Mouse (Mus musculus): ENCODE data around the gene Dst. TPM values are rescaled to one million over a fixed set of nuclear protein-coding genes. Genes with fewer than 3 reads are reported as not detected.

Dst gene
- polyA plus RNA-seq, 1 experiment from 2014 or later: 63.1 TPM

- H3K9ac ChIP-seq: no peak overlapping the region
Measured at GRCm38 (mm10) chr1:34231041-34231440, 323.0 kb downstream of the Dst start.

GRCm38 (mm10) chr1:34236254-34236723 lies 328.3 kb downstream of the Dst start:
- ATAC-seq (ENCODE audit: low FRiP score) (peak; percentile 80; the same call in 1 of the 2 replicates), DNase-seq (ENCODE audit: low spot score) (peak; percentile 55)
- Histone ChIP-seq H3K9ac (peak overlapping the region; percentile 59), H3K9me3 (ENCODE audit: control insufficient read depth, low read length) (no peaks in the 10 kb centered on the region), H3K4me2 (replicated peaks) (peak overlapping the region; percentile 66), H3K4me1 (replicated peaks; ENCODE audit: control insufficient read depth, insufficient read depth, low read length) (peaks cover 7% of the 10 kb centered on the region), H3K36me3 (replicated peaks; ENCODE audit: control insufficient read depth, insufficient read depth) (0 out of 2 replicates have a peak, but pooled peaks cover 9% of the 10 kb centered on the region), H3K27ac (peak overlapping the region; percentile 10; the same call in 1 of the 2 replicates), H3K27me3 (ENCODE audit: control insufficient read depth, insufficient read depth, low read length) (no peaks in the 10 kb centered on the region), H3K4me3 (replicated peaks; ENCODE audit: low read length) (peak overlapping the region; percentile 31)
- WGBS: under 1% methylated on average over 28 of the region's 28 CpGs

More at GRCm38 (mm10) chr1:34231041-34231440, 323.0 kb downstream of the Dst start:
- Histone ChIP-seq H3K9me3 (ENCODE audit: control insufficient read depth, low read length) (no peaks in the 10 kb centered on the region), H3K27ac (no peak overlapping the region), H3K36me3 (replicated peaks; ENCODE audit: control insufficient read depth, insufficient read depth) (peaks cover 49% of the 10 kb centered on the region), H3K27me3 (ENCODE audit: control insufficient read depth, insufficient read depth, low read length) (no peaks in the 10 kb centered on the region), H3K4me1 (replicated peaks; ENCODE audit: control insufficient read depth, insufficient read depth, low read length) (peaks cover 1% of the 10 kb centered on the region; the same call in 1 of the 2 replicates), H3K4me2 (replicated peaks) (no peak overlapping the region), H3K4me3 (replicated peaks; ENCODE audit: low read length) (no peak overlapping the region)
- ATAC-seq (ENCODE audit: low FRiP score) (no peak), DNase-seq (ENCODE audit: low spot score) (no peak)
- 75% methylated on average over 2 of the region's 2 CpGs for WGBS

- no peaks in the 10 kb centered on the region for H3K27me3 ChIP-seq (ENCODE audit: control insufficient read depth, insufficient read depth, low read length)
- no peak for ATAC-seq (ENCODE audit: low FRiP score)
- H3K9ac ChIP-seq: no peak overlapping the region
- 0 out of 2 replicates have a peak overlapping the region, but pooled peaks have one; percentile 31 for H3K4me3 ChIP-seq (replicated peaks; ENCODE audit: low read length)
- peak overlapping the region; percentile 66 for H3K4me2 ChIP-seq (replicated peaks)
- H3K9me3 ChIP-seq (ENCODE audit: control insufficient read depth, low read length): no peaks in the 10 kb centered on the region
- peaks cover 7% of the 10 kb centered on the region for H3K4me1 ChIP-seq (replicated peaks; ENCODE audit: control insufficient read depth, insufficient read depth, low read length)
- H3K36me3 ChIP-seq (replicated peaks; ENCODE audit: control insufficient read depth, insufficient read depth): 0 out of 2 replicates have a peak, but pooled peaks cover 4% of the 10 kb centered on the region
- 30% methylated on average over 14 of the region's 14 CpGs for WGBS
- no peak overlapping the region for H3K27ac ChIP-seq
- no peak for DNase-seq (ENCODE audit: low spot score)
Measured at GRCm38 (mm10) chr1:34237211-34237610, 329.2 kb downstream of the Dst start.

GRCm38 (mm10) chr1:34237689-34238091 lies 329.7 kb downstream of the Dst start:
- DNase-seq (ENCODE audit: low spot score): no peak

GRCm38 (mm10) chr1:34238231-34238630 lies 330.2 kb downstream of the Dst start:
- no peak overlapping the region for H3K27ac ChIP-seq
- H3K9ac ChIP-seq: no peak overlapping the region
- WGBS: 56% methylated on average over 6 of the region's 6 CpGs
- no peaks in the 10 kb centered on the region for H3K9me3 ChIP-seq (ENCODE audit: control insufficient read depth, low read length)
- ATAC-seq (ENCODE audit: low FRiP score) (no peak), DNase-seq (ENCODE audit: low spot score) (no peak)
- peaks cover 7% of the 10 kb centered on the region for H3K4me1 ChIP-seq (replicated peaks; ENCODE audit: control insufficient read depth, insufficient read depth, low read length)
- no peak overlapping the region for H3K4me3 ChIP-seq (replicated peaks; ENCODE audit: low read length)
- H3K36me3 ChIP-seq (replicated peaks; ENCODE audit: control insufficient read depth, insufficient read depth): peaks cover 8% of the 10 kb centered on the region; the same call in 1 of the 2 replicates
- no peaks in the 10 kb centered on the region for H3K27me3 ChIP-seq (ENCODE audit: control insufficient read depth, insufficient read depth, low read length)
- H3K4me2 ChIP-seq (replicated peaks): no peak overlapping the region

More at GRCm38 (mm10) chr1:34237689-34238091, 329.7 kb downstream of the Dst start:
- peaks cover 3% of the 10 kb centered on the region; the same call in 1 of the 2 replicates for H3K36me3 ChIP-seq (replicated peaks; ENCODE audit: control insufficient read depth, insufficient read depth)
- 45% methylated on average over 12 of the region's 12 CpGs for WGBS
- no peak overlapping the region for H3K4me2 ChIP-seq (replicated peaks)
- no peak overlapping the region for H3K27ac ChIP-seq
- no peaks in the 10 kb centered on the region for H3K9me3 ChIP-seq (ENCODE audit: control insufficient read depth, low read length)
- peaks cover 7% of the 10 kb centered on the region for H3K4me1 ChIP-seq (replicated peaks; ENCODE audit: control insufficient read depth, insufficient read depth, low read length)
- 0 out of 2 replicates have a peak, but pooled peaks have one; percentile 8 for ATAC-seq (ENCODE audit: low FRiP score)
- no peak overlapping the region for H3K4me3 ChIP-seq (replicated peaks; ENCODE audit: low read length)
- no peak overlapping the region for H3K9ac ChIP-seq
- no peaks in the 10 kb centered on the region for H3K27me3 ChIP-seq (ENCODE audit: control insufficient read depth, insufficient read depth, low read length)

- Histone ChIP-seq H3K27me3 (ENCODE audit: control insufficient read depth, insufficient read depth, low read length) (no peaks in the 10 kb centered on the region), H3K27ac (no peak overlapping the region), H3K4me1 (replicated peaks; ENCODE audit: control insufficient read depth, insufficient read depth, low read length) (no peaks in the 10 kb centered on the region), H3K36me3 (replicated peaks; ENCODE audit: control insufficient read depth, insufficient read depth) (peaks cover 54% of the 10 kb centered on the region), H3K4me3 (replicated peaks; ENCODE audit: low read length) (no peak overlapping the region), H3K9ac (no peak overlapping the region), H3K4me2 (replicated peaks) (no peak overlapping the region), H3K9me3 (ENCODE audit: control insufficient read depth, low read length) (no peaks in the 10 kb centered on the region)
- DNase-seq (ENCODE audit: low spot score) (no peak), ATAC-seq (ENCODE audit: low FRiP score) (no peak)
- WGBS: 88% methylated on average over 10 of the region's 10 CpGs
Measured at GRCm38 (mm10) chr1:34244678-34245077, 336.7 kb downstream of the Dst start.

GRCm38 (mm10) chr1:34245951-34246641 lies 338.1 kb downstream of the Dst start:
- 91% methylated on average over 15 of the region's 15 CpGs for WGBS
- H3K4me2 ChIP-seq (replicated peaks): no peak overlapping the region
- H3K9me3 ChIP-seq (ENCODE audit: control insufficient read depth, low read length): no peaks in the 10 kb centered on the region
- no peak overlapping the region for H3K9ac ChIP-seq
- no peak for DNase-seq (ENCODE audit: low spot score)
- no peak overlapping the region for H3K4me3 ChIP-seq (replicated peaks; ENCODE audit: low read length)
- no peak for ATAC-seq (ENCODE audit: low FRiP score)
- peaks cover 66% of the 10 kb centered on the region for H3K36me3 ChIP-seq (replicated peaks; ENCODE audit: control insufficient read depth, insufficient read depth)
- H3K4me1 ChIP-seq (replicated peaks; ENCODE audit: control insufficient read depth, insufficient read depth, low read length): no peaks in the 10 kb centered on the region
- no peak overlapping the region for H3K27ac ChIP-seq
- H3K27me3 ChIP-seq (ENCODE audit: control insufficient read depth, insufficient read depth, low read length): no peaks in the 10 kb centered on the region

- H3K9ac ChIP-seq: no peak overlapping the region
- H3K4me3 ChIP-seq (replicated peaks; ENCODE audit: low read length): no peak overlapping the region
- 95% methylated on average over 8 of the region's 8 CpGs for WGBS
- H3K36me3 ChIP-seq (replicated peaks; ENCODE audit: control insufficient read depth, insufficient read depth): peaks cover 71% of the 10 kb centered on the region
- H3K27ac ChIP-seq: no peak overlapping the region
- no peaks in the 10 kb centered on the region for H3K4me1 ChIP-seq (replicated peaks; ENCODE audit: control insufficient read depth, insufficient read depth, low read length)
- H3K27me3 ChIP-seq (ENCODE audit: control insufficient read depth, insufficient read depth, low read length): no peaks in the 10 kb centered on the region
- no peaks in the 10 kb centered on the region for H3K9me3 ChIP-seq (ENCODE audit: control insufficient read depth, low read length)
- H3K4me2 ChIP-seq (replicated peaks): no peak overlapping the region
- no peak for DNase-seq (ENCODE audit: low spot score)
- ATAC-seq (ENCODE audit: low FRiP score): no peak
Measured at GRCm38 (mm10) chr1:34246642-34246987, 338.6 kb downstream of the Dst start.

GRCm38 (mm10) chr1:34251137-34251536 lies 343.1 kb downstream of the Dst start:
- H3K9me3 ChIP-seq (ENCODE audit: control insufficient read depth, low read length): no peaks in the 10 kb centered on the region
- H3K36me3 ChIP-seq (replicated peaks; ENCODE audit: control insufficient read depth, insufficient read depth): peaks cover 88% of the 10 kb centered on the region
- no peak overlapping the region for H3K27ac ChIP-seq
- H3K4me2 ChIP-seq (replicated peaks): no peak overlapping the region
- H3K4me1 ChIP-seq (replicated peaks; ENCODE audit: control insufficient read depth, insufficient read depth, low read length): no peaks in the 10 kb centered on the region
- no peak overlapping the region for H3K9ac ChIP-seq
- ATAC-seq (ENCODE audit: low FRiP score) (no peak), DNase-seq (ENCODE audit: low spot score) (no peak)
- no peaks in the 10 kb centered on the region for H3K27me3 ChIP-seq (ENCODE audit: control insufficient read depth, insufficient read depth, low read length)
- 95% methylated on average over 13 of the region's 13 CpGs for WGBS
- H3K4me3 ChIP-seq (replicated peaks; ENCODE audit: low read length): no peak overlapping the region
